Mouse (Mus musculus): ENCODE data around the gene Myoz2. TPM values are rescaled to one million over a fixed set of nuclear protein-coding genes. Genes with fewer than 3 reads are reported as not detected.

The Myoz2 gene
- polyA plus RNA-seq, 1 experiment, result not detected

DNA sequence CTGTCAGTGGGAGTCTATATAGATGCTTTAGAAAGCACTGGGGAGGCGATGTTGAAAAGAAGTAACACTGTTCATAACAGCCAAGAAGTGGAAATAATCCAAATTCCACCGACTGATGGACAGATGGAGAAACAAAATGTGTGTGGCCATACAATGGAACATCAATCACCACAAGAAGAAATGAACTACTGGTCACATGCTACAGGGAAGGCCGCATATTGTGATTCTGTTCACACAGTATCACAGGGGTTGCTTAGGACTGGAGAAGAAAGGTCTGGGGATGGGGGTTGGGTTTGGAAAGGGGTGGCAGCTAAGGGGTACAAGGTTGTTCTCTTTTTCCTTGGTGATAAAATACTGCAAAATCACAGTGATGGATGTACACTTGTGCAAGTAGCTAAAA lies 60.0 kb downstream of the Myoz2 start:
- no peak for DNase-seq (ENCODE audit: low read depth in 1 of 2, low spot score in 2 of 2)
- 87% methylated on average over 3 of the region's 3 CpGs for WGBS
- Histone ChIP-seq H3K4me3 (ENCODE audit: extremely low read depth, insufficient read depth, insufficient read length) (no peak overlapping the region), H3K36me3 (ENCODE audit: control insufficient read depth, insufficient read depth, low read length) (peaks cover 1% of the 10 kb centered on the region; the same call in 1 of the 2 replicates), H3K27ac (ENCODE audit: insufficient read depth, low read length) (no peak overlapping the region), H3K4me1 (ENCODE audit: control insufficient read depth, insufficient read depth, insufficient read length) (no peaks in the 10 kb centered on the region), H3K27me3 (ENCODE audit: control insufficient read depth, insufficient read depth, low read length) (no peaks in the 10 kb centered on the region)
- TF ChIP-seq POLR2A (IDR thresholded peaks at IDR 0.05; ENCODE audit: low read depth, low read length) (no peak), CTCF (IDR thresholded peaks at IDR 0.05; ENCODE audit: extremely low read depth, insufficient read depth, insufficient read length, insufficient replicate concordance) (no peak)

DNA sequence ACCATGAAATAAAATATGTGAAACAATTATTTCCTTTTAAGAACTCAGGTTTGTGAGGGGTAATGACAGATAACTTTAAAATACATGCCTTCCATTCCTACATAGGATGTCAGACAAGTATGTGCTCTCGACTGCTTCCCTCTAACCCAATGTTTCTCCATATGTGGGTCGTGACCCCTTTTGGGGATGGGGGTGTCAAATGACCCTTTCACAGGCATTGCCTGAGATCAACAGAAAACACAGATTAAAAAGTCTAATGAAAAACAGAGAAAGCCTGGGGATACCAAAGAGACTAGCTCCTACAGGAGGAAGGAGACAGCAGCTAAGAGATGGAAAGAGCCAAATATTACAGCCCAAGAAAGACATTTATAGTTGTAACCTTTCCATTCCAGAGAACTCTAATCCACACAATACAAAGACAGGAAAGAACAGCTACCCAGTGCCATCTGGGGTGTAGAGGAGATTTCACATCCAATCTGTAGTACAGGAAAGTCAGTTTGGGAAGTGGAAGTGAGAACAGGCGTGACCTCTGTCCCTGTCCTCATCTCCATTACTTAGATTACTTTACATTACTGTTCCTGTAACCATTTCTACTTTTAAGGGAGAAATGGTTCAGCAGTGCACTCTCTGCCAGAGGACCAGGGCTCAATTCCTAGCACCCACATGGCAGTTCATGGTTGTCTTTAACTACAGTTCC lies 62.5 kb downstream of the Myoz2 start:
- TF ChIP-seq CTCF (IDR thresholded peaks at IDR 0.05; ENCODE audit: extremely low read depth, insufficient read depth, insufficient read length, insufficient replicate concordance), result no peak
- no peaks in the 10 kb centered on the region for H3K27me3 ChIP-seq (ENCODE audit: control insufficient read depth, insufficient read depth, low read length)
- no peaks in the 10 kb centered on the region for H3K4me1 ChIP-seq (ENCODE audit: control insufficient read depth, insufficient read depth, insufficient read length)
- H3K36me3 ChIP-seq (ENCODE audit: control insufficient read depth, insufficient read depth, low read length), result peaks cover 4% of the 10 kb centered on the region; the same call in 1 of the 2 replicates
- H3K27ac ChIP-seq (ENCODE audit: insufficient read depth, low read length), result no peak overlapping the region
- WGBS, result 84% methylated on average over 3 of the region's 3 CpGs
- H3K4me3 ChIP-seq (ENCODE audit: extremely low read depth, insufficient read depth, insufficient read length), result no peak overlapping the region
- DNase-seq (ENCODE audit: low read depth in 1 of 2, low spot score in 2 of 2), result no peak

DNA sequence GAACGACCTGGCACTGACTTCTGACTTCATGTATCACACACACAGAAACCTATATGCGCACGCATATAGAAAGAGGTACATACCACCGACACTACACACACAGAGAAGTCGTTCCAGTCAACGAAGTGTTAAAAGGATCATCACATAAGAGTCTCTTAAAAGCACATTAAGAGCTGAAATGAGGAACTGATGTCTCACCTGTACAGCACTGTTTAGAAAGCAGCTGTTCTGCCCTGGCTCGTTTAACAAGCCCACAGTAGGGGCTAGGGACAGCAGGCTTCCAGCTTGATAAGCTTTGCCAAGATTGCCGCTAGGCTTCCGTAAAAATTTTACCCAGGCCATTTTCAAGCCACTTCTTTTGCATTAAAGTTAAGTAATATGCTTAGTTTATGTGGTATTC lies 66.4 kb downstream of the Myoz2 start:
- WGBS, result 93% methylated on average over 9 of the region's 9 CpGs
- no peak for TF ChIP-seq CTCF (IDR thresholded peaks at IDR 0.05; ENCODE audit: extremely low read depth, insufficient read depth, insufficient read length, insufficient replicate concordance)

DNA sequence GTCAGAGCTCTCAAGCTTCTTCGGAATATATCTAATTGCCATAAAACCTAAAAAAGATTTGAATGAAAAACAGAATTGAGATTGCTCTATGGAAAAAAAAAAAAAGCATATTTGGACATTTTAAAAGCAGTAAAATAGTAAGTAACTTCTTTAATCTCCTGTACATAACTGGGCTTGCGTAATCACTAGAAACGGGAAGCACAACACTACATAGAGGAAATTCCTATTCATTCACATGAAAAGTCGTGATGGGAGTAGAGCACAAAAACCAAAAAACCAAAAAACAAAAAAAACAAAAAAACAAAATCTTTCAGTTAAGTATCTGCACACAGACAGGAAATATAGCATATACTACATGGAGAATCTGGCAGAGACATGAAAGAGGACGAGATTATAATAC lies 70.5 kb downstream of the Myoz2 start:
- WGBS, result 66% methylated on average over 5 of the region's 5 CpGs
- no peak overlapping the region for H3K4me3 ChIP-seq (ENCODE audit: extremely low read depth, insufficient read depth, insufficient read length)
- H3K27me3 ChIP-seq (ENCODE audit: control insufficient read depth, insufficient read depth, low read length), result no peaks in the 10 kb centered on the region
- TF ChIP-seq CTCF (IDR thresholded peaks at IDR 0.05; ENCODE audit: extremely low read depth, insufficient read depth, insufficient read length, insufficient replicate concordance), result no peak
- TF ChIP-seq POLR2A (IDR thresholded peaks at IDR 0.05; ENCODE audit: low read depth, low read length), result no peak
- H3K27ac ChIP-seq (ENCODE audit: insufficient read depth, low read length), result no peak overlapping the region
- H3K4me1 ChIP-seq (ENCODE audit: control insufficient read depth, insufficient read depth, insufficient read length), result no peaks in the 10 kb centered on the region
- H3K36me3 ChIP-seq (ENCODE audit: control insufficient read depth, insufficient read depth, low read length), result peaks cover 11% of the 10 kb centered on the region
- no peak for DNase-seq (ENCODE audit: low read depth in 1 of 2, low spot score in 2 of 2)

More for the DNA sequence above, 66.4 kb downstream of the Myoz2 start:
- H3K4me1 ChIP-seq (ENCODE audit: control insufficient read depth, insufficient read depth, insufficient read length), result no peaks in the 10 kb centered on the region
- no peak for DNase-seq (ENCODE audit: low read depth in 1 of 2, low spot score in 2 of 2)
- no peak overlapping the region for H3K4me3 ChIP-seq (ENCODE audit: extremely low read depth, insufficient read depth, insufficient read length)
- peaks cover 5% of the 10 kb centered on the region for H3K36me3 ChIP-seq (ENCODE audit: control insufficient read depth, insufficient read depth, low read length)
- H3K27ac ChIP-seq (ENCODE audit: insufficient read depth, low read length), result no peak overlapping the region
- no peaks in the 10 kb centered on the region for H3K27me3 ChIP-seq (ENCODE audit: control insufficient read depth, insufficient read depth, low read length)

Other genes with a start within 250 kb of the Myoz2 start
- not detected in 2 replicates for gene Fabp2, start 139.9 kb downstream of the Myoz2 start, polyA plus RNA-seq (2012; rRNA removed)
- not detected in 2 replicates for gene Gm10959, start 115.7 kb downstream of the Myoz2 start, polyA plus RNA-seq (2012; rRNA removed)
- gene 1810037I17Rik, start 110.8 kb downstream of the Myoz2 start, polyA plus RNA-seq (2012; rRNA removed), result 16.0 and 18.9 TPM in 2 replicates
- 1.4 TPM in 2 replicates for gene Usp53, start 50.5 kb downstream of the Myoz2 start, polyA plus RNA-seq (2012; rRNA removed)
- 6.8 and 7.8 TPM in 2 replicates for gene Synpo2, start 201.1 kb upstream of the Myoz2 start, polyA plus RNA-seq (2012; rRNA removed)
- gene Sec24d, start 232.4 kb upstream of the Myoz2 start, polyA plus RNA-seq (2012; rRNA removed), result 17.2 and 26.4 TPM in 2 replicates

Measured in spleen, adult 2 months (tissue).